Mouse (Mus musculus): ENCODE measurements around the gene Depdc5.
"Not testable (repeated sequence)": the region's sequence is repeated elsewhere in the genome, so short reads cannot be mapped to it uniquely, and the experiment has no call there.

The Depdc5 gene

DNA sequence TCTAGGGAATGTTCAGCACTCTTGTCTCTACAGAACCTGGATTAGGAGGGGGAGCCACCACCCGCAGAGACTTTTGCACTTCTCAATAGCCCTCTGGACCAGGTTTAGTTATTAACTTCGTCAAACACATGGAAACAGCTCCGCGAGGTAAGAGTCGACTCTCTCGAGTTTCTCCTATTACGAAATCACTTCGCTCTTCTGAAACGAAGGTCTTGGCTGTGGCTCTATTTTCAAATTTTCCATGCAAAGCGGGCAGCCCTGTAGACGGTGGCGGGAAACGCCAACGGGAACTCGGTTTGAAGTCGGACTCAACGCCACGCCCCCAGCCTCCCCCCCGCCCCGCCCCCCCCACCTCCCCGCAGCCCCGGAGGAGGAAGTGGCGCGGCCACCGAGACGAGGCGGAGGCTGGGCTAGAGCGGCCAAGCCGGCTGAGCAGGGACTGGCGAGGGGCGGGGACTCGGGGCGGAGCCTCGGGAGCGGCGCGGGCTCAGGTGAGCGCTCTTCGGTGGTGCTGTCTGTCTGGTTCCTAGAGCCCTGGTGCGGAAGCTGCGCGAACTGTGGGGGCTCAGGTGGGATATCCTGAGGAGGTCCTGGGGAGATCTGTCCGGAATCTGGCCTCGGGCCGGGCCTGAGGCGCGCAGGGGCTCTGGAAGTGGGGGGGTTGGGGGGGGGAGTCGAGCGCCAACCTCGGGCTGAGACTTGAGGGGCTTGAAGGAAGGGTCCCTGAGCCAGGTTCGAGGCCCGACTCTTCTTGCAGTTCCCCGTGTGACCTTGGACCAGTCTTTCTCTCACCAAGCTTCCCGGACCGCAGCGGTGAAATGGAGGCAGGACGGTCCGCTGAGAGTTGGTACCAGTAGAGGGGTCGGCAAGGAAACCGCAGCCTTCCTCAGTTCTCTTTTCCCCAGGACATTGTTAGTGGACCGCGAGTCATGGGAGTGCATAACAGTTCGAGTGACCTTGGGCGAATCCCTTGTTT lies at the start of gene Depdc5:
TSS of gene Depdc5 (plus strand) at position 449 of the 976 bp plus-strand sequence.
- in situ Hi-C loops (cut with MboI, MseI): no loop called here

DNA sequence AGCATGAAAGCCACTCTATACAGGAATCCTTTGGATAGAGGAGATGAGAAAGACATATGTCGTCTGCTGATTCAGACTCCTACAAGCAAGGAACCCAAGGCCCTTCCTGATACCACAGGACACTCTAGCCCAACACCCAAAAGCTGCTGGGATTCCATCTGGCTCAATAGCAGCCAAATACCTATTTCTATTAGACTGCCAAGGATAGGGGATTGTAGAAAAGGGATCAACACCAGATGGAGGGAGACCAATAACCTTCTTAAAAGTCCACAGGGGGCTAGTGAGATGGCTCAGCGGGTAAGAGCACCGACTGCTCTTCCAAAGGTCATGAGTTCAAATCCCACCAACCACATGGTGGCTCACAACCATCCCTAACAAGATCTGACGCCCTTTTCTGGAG lies 48.1 kb upstream of the Depdc5 start:
- in situ Hi-C loops (cut with MboI, MseI): no loop called here

DNA sequence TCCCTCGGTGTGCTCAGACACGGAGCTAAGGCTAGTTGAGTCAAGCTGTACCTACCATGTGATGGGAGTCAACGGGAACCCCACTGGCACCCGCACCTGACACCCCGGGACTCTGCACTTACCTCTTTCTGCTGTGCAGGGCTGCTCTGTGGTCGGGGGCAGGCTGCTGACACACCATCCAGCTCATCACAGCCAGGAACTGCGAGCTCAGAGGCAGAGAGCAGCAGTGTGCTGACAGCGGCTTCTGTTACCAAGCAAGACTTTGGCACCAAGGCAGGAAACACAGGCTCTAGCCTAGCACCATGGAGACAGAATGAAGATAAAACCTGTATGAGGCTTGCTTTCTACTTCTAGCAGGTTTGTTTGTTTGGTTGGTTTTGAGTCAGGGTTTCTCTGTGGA lies 43.0 kb upstream of the Depdc5 start:
- in situ Hi-C loops (cut with MboI, MseI): no loop called here

DNA sequence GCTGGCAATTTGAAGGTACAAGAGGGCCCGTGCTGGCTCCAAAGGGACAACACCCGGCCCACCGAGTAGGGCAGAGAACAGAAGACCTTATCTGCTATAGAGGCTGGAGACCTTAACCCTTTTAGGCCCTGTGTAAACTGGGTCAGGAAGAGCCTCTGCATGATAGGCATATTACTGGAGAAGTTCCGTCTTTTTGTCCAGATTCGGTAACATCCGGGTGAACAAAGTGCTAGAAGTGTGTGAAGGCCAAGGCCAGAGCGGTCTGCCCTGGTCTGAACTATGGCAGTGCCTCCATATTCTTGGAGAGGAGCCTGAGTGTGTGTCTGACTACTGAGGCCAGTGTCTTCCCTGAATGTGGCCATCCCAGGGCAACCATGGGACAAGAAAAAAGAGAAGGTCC lies 36.5 kb upstream of the Depdc5 start, which contains the start of gene Gm20671:
TSS of gene Gm20671 (minus strand) at position 101 of the 400 bp plus-strand sequence.
- in situ Hi-C loops (cut with MboI, MseI): no loop called here

DNA sequence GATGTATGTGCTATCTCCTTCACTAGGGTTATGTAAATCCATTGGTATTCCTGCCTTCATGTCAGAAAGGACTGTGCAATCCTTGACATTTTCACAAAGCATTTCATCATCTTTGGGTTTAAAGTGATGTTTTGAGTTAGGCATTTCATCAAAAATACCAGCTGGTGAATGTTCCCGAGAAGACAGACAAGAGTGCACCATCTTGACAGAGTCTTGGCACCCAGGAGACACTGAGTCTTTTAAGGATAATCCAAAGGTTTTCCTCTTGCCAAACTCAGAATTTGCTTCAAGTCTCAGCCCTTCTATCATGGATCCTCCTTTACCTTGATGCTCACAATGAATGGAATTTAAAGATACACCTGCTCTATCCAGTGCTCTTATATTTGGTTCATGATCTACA lies 34.7 kb upstream of the Depdc5 start:
- in situ Hi-C loops (cut with MboI, MseI): not testable (repeated sequence)

DNA sequence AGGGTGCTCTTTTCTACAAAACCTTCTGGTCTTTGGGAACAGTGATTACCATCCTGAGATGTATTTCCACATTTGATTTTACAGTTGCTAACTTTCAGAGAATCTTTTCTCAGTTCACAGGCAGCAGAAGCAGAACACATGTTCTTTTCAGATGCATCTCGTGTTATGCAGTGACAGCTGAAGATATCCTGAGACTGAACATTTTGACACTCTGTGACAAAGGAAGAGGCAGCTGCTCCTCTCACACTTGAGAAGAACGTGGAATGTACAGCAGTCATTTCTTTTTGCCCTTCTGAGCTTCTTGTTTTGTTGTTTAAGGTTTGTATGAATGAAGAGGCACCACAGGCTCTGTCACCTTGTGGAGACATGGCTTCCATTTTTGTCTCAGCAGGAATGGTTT lies 33.4 kb upstream of the Depdc5 start:
- in situ Hi-C loops (cut with MboI, MseI): no loop called here

DNA sequence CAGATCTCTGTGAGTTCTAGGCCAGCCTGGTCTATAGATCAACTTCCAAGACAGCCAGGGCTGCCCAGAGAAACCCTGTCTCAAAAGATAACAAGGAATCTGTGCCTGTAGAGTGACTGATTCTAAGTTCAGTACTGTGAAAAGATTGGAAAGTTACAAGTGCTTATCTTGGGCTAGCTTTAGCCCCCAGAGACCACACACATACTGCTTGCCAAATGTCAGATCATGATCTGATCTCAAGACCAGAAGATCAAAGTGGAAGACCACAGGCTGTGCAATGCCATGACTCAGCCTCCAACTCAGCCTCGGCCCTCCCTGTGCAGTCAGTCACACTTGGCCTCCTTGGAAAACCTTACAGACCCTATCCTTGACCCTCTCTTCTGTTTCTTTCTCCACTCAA lies 29.0 kb upstream of the Depdc5 start:
- in situ Hi-C loops (cut with MboI, MseI): no loop called here

DNA sequence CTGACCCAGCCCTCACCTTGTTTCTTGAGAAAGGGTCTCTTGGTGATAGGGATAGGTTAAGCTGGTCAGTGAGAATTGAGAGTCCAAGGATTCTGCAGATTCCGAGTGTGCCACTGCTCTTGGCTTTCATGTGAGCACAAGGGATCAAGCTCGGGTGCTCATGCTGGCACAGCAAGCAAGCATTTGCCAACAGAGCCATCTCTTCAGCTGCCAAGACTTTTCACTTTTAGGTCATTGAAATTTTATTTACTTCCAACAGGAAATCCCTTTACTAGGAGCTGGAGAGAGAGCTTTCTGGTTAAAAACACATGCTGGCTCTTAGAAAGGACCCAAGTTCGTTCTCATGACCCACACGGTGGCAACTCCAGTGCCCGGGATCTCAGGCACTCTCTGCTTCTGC lies 26.5 kb upstream of the Depdc5 start:
- in situ Hi-C loops (cut with MboI, MseI): no loop called here

DNA sequence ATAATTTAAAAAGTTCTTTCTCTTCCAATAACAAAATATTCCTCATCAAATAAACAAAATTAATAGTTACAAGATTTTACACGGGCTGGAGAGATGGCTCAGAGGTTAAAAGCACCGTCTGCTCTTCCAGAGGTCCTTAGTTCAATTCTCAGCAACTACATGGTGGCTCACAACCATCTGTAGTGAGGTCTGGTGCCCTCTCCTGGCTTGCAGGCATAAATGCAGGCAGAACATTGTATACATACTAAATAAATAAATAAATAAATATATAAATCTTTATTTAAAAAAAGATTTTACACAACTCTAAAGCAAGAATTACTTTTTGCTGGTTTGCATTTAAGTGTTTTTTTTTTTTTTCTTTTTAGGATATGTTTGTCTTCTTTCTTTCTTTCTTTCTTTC lies 23.5 kb upstream of the Depdc5 start:
- in situ Hi-C loops (cut with MboI, MseI): no loop called here

DNA sequence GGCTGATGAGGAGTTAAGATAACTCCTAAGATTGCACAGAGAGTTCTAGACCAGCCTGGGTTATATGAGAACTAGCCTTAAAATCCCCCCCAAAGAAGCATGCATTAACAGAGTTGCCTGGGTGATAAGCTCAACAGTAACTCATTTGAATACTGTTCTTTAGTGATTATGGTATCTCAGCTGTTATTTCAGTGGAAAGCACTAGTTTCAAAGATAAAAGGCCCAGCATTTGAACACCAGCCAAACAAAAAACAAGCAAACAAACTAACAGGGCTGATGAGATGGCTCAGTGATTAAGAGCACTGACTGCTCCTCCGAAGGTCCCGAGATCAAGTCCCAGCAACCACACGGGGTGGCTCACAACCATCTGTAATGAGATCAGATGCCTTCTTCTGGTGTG lies 14.3 kb upstream of the Depdc5 start:
- in situ Hi-C loops (cut with MboI, MseI): no loop called here

DNA sequence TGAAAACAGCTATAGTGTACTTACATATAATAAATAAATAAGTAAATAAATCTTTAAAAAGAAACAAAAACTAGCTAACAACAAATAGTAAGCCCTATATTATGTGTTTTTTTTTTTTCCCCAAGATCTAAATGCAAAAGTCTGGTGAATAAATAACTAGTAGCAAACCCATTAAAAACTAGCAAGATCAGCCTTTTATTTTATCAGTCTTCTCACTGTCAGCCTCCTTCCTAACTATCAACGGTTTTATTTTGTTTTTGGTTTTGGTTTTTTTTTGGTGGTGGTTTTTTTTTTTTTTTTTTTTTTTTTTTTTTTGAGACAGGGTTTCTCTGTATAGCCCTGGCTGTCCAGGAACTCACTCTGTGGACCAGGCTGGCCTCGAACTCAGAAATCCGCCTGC lies 13.9 kb upstream of the Depdc5 start:
- in situ Hi-C loops (cut with MboI, MseI): not testable (repeated sequence)

DNA sequence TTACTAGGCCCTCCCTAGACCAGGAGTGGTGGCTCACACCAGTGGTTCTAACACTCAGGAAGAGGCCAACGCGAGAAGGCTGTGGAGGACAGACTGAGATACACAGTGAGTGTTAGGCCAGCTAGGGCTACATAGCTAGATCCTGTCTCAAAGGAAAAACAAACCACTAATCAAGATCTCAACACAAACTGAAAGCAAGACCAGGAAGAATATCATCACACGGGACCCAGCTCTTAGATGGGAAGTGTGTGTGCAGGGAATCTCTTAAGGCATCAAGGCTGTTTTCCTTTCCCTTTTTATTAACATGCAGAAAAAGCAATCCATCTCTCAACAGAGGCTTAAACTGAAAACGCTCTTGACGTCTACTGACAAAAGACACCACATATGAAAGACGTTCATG lies 11.5 kb upstream of the Depdc5 start:
- in situ Hi-C loops (cut with MboI, MseI): loop anchor here (10.0 kb wide), 3 partner anchors 173 to 773 kb away; partner anchors contain the start of genes Fam53a (in 1 of the 2), Gm9903 (in 1 of the 2) and Maea (in 1 of the 2)

DNA sequence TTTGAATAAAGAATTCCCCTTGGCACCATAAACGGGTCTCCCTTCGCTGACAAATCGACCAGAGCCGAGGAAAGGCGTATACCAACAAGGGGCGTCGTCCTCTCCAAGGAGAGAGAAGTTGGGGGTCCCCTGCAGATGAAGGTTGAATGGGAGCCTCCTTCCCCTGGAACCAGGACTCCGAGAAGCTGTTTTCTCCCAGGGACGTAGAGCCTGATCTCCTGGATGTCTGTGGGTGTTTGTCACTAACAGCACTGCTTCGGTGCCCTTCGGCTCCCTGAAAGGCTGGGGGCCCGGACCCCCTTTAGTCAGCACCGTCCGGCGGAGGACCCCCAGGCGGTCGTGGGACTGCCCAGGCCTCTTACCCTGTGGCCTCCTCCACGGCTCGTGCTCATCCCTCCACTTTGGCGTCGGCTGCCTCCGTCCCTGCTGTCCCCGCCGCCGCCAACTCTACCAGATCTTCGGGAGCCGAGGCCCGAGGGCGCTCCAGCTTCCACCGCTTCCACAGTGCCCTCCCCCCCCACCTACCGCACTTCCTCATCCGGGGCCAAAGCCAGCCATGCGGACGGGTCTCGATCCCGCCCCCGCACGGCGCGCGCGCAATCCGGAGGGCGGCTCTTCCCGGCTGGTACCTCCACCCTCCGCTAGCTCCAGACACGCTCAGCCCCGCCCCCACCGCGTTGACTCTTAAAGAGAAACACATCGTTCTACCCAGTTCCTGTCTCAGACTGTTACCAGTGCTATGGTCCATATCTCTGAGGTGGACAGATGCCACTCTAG lies 9.6 kb upstream of the Depdc5 start, which contains the start of gene Prr14l:
TSS of gene Prr14l (minus strand) at position 526 of the 777 bp plus-strand sequence.
- in situ Hi-C loops (cut with MboI, MseI): loop anchor here (10.0 kb wide), 3 partner anchors 171 to 771 kb away; partner anchors contain the start of genes Fam53a (in 1 of the 2), Gm9903 (in 1 of the 2) and Maea (in 1 of the 2)

DNA sequence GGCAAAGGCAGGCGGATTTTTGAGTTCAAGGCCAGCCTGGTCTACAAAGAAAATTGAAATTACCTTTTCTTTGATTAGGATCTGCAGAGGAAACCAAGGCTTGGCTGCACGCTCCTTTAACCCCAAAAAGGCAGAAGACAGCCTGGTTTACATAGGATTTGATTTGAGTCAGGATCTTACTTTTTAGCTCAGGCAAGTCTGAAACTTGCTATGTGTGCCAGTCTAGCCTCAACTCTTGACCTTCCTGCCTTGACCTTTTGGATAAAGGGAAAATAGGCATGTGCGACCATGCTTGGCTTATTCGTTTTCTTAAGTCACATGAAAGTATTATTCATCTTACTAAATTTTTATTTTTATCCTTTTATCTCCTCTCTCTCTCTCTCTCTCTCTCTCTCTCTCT lies 8.7 kb upstream of the Depdc5 start:
- in situ Hi-C loops (cut with MboI, MseI): loop anchor here (10.0 kb wide), 3 partner anchors 170 to 770 kb away; partner anchors contain the start of genes Fam53a (in 1 of the 2), Gm9903 (in 1 of the 2) and Maea (in 1 of the 2)

DNA sequence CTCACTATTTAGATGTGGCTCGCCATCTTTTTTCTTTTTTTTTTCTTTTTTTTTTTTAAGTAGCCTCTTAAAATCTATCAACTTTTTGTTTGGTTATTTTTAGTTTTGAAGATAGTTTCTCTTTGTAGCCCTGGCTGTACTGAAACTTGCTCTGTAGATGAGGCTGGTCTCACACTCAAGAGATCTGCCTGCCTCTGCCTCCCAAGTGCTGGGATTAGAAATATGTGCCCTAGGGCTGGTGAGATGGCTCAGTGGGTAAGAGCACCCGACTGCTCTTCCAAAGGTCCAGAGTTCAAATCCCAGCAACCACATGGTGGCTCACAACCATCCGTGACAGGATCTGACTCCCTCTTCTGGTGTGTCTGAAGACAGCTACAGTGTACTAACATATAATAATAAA lies 8.2 kb upstream of the Depdc5 start:
- in situ Hi-C loops (cut with MboI, MseI): loop anchor here (10.0 kb wide), 3 partner anchors 170 to 770 kb away; partner anchors contain the start of genes Fam53a (in 1 of the 2), Gm9903 (in 1 of the 2) and Maea (in 1 of the 2)

DNA sequence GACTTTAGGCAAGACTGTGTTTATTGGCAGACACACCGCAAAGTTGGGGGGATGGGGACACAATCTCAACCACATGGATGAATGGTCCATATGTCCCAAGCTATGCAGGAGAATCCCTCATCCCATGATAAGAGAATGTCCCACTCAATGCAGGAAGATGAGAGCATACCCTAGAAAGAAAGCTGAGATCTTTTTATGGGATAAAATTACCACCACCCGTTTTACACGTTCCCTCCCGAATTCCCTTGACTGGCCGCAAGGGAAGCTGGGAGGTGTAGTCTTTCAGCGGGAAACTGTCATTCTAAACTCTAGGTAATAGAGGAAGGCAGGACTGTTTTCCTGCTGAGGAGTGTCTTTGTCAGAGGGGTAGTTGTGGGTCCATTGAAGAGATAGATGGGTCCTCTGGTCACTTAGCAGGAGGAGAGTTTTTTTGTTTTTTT lies 5.7 kb upstream of the Depdc5 start:
- in situ Hi-C loops (cut with MboI, MseI): loop anchor here (10.0 kb wide), 3 partner anchors 167 to 767 kb away; partner anchors contain the start of genes Fam53a (in 1 of the 2), Gm9903 (in 1 of the 2) and Maea (in 1 of the 2)

DNA sequence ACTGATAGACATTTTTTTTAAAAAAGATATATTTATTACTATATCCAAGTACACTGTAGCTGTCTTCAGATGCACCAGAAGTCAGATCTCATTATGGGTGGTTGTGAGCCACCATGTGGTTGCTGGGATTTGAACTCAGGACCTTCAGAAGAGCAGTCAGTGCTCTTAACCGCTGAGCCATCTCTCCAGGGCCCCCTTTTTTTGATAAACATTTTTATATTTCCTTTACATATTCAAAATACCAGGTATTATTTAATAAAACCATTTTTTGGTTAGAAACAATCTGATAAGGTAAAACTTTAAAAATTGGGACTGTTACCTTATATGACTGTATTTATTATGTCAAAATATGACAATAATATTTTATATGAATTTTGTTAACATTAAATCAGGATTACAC lies 2.4 kb upstream of the Depdc5 start:
- in situ Hi-C loops (cut with MboI, MseI): no loop called here

DNA sequence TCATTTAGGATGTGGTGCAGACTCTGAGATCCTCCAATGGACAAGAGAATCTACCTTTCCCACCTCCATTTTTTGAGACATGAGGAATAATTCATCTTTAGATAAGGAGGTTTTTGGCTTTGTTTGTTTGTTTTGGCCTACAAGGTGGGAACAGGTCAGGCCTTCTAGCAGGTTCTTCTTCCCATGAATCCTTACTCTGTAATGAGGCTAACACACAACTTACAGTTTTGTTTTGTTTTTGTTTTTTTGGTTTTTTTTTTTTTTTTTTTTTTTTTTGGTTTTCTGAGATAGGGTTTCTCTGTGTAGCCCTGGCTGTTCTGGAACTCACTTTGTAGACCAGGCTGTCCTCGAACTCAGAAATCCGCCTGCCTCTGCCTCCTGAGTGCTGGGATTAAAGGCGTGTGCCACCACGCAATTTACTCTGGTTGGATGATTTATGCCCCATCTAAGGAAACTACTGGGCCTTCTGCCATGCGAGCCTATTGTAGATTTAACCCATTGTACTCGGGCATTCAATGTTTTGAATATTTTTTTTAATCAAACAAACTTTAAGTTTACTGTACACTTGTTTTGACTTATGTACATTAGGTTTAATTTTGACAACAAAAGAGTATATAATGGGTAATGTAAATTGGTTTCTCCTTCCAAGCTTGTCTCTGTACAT lies 900 bp upstream of the Depdc5 start:
- in situ Hi-C loops (cut with MboI, MseI): no loop called here

DNA sequence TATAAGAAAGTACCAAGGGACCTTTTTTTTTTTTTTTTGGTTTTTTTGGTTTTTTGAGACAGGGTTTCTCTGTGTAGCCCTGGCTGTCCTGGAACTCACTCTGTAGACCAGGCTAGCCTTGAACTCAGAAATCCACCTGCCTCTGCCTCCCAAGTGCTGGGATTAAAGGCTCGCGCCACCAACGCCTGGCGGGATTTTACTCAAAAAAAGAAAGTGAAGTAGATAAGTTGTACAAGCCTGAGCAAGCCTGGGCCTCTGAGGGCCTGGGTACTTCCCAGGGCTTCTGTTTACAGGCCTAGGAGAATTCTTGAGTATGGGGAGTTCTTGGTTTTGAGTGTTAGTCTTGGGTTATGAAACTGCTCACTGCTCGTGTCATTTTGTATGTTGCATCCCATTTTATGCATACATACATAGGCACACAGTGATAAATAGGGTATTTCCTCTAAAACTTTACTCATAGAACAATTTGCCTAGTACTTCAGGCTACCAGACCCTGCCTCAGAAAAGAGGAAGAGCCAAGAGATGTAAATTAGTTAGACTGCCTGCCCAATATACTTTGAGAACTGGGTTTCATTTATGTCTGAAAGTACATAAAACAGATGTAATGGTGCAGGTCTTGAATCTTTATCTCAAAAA lies 6.0 kb downstream of the Depdc5 start:
- in situ Hi-C loops (cut with MboI, MseI): no loop called here

DNA sequence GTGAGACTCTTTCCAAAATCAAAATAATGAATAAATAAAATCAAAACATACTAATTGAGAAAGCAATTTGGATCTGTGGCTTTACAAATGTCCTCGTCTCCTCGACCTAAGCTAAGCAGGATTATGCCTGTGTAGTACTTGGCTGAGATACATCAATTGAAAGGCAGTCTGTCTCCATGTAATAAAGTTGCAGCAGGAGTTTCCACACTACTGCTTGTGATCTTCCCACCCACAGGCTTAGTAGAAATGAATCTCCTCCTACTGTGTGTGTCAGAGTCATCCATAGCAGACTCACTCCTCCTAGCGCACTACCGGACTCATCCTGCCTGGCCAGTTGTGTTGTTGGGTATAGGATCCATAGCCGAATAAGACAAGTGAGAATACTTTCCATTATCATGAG lies 8.8 kb downstream of the Depdc5 start:
- in situ Hi-C loops (cut with MboI, MseI): no loop called here

DNA sequence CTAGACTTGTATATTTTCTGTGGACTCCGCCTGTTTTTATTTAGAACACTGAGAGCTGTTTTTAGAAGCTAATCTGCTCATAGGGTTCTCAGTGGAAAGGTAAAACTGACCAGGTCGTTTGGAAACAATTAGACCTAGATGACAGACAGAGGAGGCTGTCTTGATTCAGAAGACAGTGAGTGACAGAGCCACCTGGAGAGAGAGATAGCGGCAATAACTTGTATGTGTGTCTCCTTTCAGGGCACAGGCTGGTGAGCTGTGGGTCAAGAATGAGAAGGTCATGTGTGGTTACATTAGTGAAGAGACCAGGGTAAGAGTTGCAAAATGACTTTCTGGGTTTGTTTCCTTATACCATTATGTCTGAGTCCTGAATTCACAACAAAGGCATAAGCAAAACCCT lies 23.2 kb downstream of the Depdc5 start:
- in situ Hi-C loops (cut with MboI, MseI): no loop called here
